Mouse (Mus musculus) heart, adult 18-20 months (tissue): ENCODE data around the gene Ets1. TPM values are rescaled to one million over a fixed set of nuclear protein-coding genes. Genes with fewer than 3 reads are reported as not detected.
A peak's percentile ranks its signal among the peaks of the same experiment; 100 is the strongest.

Experiments
- DNase-seq, 2 experiments: peaks; one replicate each; pipeline ENCODE4 v3.0.0; 2021 to 2022; ENCODE audit warnings: mixed read lengths in 1 of 2
- total RNA-seq, 2 experiments: library from RNA; stranded (reverse); gene quantifications; 2 replicates each; pipeline ENCODE4 v1.2.3; 2021

Gene Ets1
- total RNA-seq, 2 experiments from 2014 or later, result 35.3 to 36.9 TPM

DNA sequence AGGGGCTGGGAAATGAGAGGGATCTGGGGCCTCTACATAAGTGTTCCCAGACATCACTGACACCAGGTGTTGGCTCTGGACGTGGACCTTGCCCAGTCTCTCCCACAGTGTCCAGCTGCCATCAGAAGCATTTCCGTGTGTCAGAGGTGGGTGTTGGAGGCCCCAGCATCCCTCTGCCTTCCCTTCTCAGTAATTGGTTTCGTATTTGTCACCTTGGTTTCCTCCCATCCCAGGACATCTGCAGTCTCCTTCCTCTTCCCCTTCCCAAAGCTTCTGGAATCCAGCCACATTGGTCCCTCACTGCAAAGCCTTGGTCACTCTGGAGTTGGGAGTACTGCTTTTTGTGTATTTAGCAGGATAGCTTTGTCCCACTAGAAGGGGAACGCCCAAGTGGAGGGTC lies 75.7 kb downstream of the Ets1 start:
- peak in 1 of 2 experiments; percentile 60 for DNase-seq

DNA sequence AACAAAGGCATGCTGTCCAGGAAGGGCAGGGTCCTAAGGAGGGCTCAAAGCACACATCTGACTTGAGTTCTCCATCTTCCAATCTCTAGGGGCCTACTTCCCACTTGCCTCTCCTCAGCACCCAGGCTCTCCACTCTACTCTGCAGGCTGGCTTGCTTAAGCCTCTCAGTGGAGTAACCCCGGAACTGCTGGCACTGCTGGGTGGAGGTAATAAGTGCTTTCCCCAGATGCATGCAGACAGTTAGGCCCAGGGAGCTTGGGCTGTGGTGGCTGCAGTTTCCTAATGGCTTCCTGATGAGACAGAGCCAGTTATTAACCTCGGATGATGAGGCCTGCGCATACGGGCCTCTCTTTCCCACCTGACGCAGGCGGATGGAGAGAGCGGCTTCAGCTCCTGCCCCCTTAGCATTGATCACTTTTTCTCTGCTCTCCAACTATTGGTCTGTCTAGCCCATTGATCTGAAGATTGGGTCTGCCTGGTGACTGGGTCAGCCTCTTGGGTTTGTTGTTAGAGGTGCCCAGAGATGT lies 76.4 kb downstream of the Ets1 start:
- DNase-seq, result no peak

DNA sequence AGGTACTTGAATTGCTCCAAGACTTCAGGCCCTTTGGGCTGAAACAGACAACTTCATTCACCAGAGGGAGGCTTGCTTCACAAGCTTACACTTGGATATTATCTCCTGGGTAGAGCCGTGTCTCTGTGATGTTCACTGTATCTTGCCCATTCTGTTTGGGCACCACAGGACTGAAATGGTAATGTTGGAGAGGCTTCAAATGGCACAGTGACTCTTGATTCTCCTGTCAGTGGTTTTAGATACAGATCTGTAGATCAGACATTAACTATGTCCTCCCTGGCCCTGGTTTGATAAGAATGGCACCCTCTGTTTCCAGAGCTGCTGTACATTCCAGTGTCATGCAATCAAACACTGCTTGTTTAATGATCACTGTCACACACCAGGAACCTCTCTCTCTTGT lies 77.1 kb downstream of the Ets1 start:
- DNase-seq, result no peak

DNA sequence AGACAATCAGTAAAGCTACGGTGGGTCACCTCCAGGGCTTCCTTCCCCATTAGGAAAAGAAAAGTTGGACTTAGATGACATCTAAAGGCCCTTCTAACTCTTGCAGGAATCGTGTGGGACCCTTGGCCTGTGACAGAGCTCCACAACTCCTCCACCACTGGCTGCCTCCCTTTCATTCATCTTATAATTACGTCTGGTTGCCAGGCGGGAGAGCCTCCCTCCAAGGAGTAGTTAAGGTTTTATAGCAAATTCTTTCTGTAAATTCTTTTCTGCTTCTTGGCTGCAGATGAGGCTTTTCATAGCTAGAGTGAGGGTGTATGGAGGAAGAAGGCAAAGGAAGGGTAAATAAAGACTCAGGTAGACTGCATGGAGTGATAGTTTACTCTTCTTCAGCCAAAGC lies 77.8 kb downstream of the Ets1 start:
- DNase-seq, result no peak

DNA sequence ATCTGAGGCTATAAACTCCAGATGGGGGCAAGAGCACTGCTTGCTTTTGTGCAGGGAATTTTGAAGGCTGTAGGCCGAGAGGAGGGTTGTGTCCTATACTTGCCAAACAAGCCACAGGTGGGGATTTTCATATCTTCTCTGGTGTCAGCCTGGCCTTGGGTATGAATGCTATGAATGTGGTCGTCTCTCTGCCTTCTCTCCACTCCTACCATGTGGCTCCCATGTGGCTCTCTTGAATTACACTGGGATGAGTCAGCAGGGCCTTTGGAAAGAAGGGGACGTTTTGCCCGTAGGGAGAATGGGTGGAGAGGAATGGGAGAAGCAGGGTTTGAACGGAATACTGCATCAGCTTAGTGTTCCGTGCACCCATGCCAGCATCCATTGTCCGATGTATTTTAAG lies 78.5 kb downstream of the Ets1 start:
- DNase-seq, result peak in 1 of 2 experiments; percentile 54

DNA sequence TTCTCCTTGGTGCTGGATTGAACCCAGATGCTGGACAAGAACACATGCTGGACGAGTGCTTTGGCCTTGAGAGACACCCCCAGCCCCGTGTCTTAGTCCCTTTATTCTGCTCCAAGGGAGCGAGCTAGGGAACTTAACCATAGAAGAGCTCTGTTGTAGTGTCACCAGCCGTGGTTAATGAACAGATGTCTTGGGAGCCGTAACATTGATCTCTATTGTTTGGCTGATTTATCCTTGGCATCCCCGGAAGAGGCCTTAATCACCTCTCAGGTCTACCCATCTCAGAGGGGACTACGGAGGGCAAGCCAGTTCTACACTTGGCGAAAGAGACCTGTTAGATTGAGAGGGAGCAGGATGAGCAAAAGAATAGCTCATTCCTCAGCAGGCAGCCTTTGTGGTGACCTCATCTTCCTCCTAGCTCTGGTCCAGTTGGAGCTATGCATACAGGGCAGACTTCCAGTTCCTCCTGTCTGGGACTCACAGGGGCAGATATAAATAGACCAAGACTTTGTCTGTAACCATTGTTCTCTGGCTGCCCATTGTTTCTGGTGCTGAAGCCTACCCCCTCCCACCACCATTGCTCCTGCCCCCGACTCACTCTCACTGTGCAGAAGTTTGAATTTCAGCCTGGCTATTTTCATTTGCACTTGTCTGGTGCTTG lies 79.9 kb downstream of the Ets1 start:
- DNase-seq, result peak; percentile 85 to 94

DNA sequence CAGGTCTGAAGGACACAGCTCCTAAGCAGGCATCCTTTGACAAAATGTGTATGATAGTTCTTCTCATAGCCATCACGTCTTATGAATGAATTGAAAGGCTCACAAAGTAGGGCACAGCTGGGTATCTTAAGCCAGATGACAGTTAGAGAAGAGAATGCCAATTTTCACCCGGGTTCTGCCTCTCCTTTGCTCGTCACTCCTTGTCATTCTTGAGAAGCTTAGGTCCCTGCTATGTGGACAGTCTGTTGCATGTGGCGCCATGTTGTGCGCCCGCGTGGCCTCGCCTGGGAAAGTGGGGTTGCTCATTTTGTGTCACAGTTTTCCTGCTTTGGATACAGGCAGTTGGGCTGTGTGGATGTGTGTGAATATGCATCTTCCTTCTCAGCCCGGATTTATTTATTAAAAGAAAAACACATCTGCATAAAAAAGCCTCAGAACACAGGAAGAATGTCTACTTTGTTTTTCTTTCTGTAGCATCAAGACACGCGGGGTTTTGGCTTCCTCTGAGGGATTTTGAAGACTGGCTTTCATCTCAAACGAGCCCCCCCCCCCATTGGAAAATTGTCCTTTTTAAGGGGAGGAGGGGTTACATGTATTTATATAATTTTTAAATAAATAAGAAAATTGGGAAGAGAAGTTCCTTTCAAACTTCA lies 81.4 kb downstream of the Ets1 start:
- DNase-seq, result no peak

DNA sequence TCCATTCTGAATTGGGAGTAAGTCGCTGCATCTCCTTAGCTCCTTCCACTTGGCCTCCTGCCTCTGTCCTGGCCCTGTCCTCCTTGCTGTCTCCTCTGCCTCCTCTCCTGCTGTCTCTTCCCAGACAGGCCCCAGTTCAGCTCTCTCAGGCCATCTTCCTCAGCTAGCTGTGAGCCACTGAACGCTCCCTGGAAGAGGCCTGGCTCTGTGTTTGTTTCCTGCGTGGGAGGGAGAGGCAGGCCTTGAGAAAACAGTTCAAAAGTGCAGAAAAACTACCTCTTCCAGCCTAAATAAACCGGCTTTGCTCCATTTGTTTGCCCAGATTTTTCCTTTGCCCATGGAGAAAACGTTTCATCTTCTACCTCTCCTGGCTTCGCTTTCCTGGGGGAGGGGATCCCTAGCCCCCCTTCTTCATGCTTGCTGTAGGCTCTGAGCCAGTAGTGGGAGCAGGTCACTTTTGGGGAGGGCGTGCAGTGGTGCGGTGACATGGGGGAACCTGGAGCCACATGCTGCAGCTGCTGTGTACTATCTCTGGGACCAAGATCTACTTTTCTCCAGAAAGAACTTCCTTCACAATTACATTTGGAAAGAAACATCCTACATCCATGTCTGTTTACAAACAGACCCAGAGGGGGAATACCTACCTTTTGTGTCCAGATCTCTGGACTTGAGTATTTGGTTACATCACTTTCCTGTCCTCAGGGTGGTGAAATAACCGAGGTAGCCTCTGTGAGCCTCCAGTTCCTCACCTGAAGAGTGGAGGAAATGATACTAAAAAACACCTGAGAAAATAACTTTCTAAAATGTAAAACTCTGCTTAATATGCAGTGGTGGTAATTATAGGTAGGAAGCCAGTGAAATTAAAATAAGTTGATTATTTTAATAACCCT lies 82.2 kb downstream of the Ets1 start:
- DNase-seq, result peak in 1 of 2 experiments; percentile 58

DNA sequence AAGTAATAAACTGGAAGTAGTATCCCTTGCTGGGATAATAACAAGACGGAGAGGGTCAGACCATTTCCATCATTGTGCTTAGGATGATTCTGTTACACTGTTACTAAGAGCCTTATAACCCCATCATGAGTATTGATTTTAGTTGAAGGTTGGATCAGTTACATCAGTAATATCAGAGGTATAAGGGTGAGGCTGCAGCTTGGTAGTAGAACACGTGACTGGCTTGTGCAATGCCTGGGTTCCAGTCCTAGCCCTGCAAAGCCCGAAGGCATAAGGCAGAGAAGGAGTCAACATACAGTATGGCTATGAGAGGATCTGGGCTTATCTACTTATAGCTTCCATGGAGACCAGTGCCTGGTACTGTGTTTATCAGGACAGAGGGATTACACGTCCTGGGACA lies 82.8 kb downstream of the Ets1 start:
- DNase-seq, result no peak

DNA sequence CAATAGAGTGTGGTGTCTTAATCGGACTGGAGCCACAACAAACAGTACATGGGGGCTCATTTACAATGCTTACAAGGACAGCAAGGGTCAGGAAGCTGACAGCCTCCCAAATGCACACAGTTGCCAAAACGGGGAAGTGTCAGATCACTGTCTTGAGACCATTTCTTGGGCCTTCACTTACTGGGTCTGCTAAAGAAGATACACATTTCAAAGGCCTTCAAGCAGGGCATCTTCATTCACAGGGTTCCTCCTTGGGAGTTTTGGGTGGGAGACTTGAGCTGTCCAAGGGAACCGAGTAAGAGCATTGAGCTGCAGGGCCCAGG lies 83.9 kb downstream of the Ets1 start:
- no peak for DNase-seq

DNA sequence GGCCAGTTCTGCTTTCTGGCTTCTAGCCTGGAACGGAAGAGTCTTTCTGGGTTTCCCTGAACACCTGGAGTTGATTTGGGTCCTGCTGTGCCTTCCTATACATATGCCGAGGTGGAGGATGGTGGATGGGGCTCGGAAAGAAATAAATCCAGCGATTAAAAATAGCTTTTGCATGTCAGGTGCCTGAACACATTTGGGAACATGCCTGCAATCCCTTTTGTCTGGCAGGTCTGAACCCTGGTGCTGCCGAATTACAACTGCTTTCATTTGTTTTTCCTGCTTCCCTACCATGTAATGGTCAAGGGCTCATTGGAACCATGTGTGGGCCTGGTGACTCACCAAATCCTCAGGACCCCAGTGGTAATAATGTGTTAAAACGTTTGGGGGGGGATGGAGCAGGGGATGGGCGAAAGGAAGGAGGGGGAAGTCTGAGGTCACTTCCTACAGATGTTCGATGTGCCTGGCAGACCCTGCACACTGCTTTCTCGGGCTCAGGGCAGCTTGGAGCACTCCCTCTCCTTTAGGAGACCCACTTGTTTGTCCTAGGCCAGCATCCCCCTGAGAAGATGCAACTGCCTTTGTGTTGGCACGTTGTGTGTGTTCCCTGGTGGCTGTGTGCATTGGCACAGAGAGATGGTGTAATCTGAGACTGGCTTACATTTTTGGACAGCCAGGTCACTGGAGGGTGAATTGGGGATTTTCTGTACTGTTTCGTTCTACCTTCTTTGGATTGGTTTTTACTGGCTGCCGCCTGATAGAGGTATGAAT lies 84.4 kb downstream of the Ets1 start:
- no peak for DNase-seq

DNA sequence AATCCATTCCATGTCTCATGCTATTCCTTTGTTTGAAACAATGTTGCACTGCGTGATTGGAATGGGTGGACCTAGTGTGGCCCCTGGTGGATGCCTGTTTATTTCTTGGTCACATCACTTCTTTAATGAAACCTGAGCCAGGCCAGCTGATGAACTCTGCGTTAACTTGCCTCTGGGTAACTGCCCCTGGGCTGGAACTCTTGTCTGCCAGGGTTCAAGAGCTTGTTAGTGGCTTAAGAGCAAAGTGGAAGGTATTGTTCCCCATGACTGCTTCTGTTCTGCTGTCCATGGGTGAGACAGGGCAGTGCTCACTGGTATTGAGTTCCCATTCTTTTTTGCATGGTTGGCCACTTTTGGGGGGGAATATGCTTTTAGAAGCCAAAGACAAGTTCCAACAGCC lies 85.1 kb downstream of the Ets1 start:
- no peak for DNase-seq

DNA sequence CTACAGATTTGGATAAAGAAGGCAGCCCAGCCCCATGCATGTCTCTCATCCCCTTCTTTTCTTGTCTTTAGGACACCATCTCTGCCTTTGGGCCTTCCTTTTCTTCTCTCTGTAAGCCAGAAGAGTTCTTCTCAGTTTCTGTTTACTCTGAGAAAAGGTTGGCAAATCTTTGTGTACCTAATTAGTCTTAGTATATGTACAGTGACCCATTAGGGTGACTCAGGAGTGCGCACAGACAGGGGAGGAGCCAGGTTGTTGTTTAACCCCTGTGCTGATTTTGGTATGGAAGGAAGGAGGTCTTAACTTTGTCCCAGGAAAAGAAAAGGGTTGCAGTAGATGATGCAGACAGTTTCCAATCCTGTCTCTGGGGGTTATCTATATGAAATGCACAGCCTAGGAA lies 86.2 kb downstream of the Ets1 start:
- no peak for DNase-seq

DNA sequence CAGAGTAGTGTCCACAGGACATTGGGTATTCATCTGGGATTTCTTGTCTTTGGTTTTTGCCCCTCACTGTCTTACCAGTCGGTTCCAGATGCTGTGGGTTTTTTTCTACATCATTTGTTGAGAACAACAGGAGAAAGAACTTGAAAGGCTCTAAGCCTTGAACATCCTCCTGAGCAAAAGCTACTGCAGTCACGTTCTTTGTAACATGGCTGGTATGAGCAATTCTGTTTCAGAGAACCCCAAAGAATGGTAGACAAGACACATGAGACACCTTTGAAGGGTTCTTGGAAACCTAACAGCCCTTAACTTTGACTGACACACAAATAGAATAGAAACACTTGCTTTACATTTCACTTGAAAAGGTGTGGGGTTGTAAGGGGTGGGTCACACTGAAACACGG lies 86.9 kb downstream of the Ets1 start:
- DNase-seq, result no peak

DNA sequence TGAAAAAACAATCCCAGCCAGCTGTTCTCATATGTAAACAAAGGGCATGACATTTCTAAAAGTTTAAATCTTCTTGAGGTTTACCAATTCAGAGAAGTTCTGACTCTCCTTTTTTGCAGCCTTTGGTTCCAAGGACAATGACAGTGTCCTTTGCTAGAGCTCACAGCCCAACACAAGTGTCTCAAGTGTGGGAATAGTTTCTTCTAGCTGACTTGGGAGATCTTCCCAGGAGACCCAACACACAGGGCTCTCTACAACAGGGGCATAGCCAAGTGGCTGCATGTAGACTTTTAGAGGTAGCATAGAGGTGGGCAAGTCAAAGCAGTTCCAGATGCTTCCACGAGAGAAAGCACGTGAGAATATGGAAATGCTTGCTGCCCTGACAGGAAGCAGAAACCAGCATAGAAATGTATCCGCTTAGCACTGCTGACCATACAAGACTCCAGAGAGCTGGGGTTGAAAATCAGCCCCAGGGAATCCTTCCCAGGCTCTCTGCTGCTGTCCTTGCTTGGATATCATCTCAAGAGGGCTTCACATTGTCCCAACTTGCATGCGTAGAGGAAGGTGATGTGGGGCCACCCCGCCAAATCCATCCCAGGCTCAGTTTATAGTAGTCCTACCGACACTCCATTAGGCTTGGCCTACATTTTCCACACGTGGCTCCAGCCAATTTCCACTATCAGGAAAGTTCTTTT lies 88.3 kb downstream of the Ets1 start:
- DNase-seq, result no peak

DNA sequence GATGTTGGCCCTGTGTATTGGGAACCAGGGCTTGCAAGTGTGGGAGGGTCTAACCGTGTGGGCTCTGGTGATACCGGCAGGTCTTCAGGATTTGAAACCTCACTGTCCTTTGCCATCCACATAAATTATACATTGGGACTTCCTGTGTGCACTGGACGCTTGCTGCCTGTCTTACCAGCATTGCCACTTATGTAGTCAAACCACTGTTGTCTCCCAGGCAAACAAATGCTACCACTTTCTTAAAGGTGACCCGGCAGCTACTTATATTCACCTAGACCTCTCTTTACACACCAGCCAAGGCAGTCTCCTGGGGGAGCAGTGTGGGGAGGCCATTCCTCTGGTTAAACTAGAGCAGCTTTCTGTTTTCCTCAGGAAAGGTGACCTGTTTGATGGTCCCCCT lies 89.9 kb downstream of the Ets1 start:
- DNase-seq, result no peak

DNA sequence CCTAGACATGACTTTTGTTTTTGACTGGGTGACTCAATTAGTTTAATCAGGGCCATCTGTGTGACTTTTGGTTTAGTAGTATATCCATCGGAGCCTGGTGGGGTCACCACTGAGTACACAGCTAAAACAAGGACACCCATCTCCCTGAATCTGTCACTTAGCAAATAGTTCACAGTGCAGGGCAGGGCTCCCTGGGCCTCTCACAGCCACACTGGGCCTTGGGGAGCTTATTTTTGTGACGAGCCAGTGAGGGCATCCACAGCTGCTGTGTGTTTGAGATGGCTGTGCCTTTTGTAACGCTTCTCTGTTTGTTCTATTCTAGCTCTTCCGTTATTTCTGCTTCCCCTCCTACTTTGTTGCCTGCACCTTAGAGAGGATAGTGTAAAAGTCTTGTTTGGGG lies 90.6 kb downstream of the Ets1 start:
- DNase-seq, result no peak

DNA sequence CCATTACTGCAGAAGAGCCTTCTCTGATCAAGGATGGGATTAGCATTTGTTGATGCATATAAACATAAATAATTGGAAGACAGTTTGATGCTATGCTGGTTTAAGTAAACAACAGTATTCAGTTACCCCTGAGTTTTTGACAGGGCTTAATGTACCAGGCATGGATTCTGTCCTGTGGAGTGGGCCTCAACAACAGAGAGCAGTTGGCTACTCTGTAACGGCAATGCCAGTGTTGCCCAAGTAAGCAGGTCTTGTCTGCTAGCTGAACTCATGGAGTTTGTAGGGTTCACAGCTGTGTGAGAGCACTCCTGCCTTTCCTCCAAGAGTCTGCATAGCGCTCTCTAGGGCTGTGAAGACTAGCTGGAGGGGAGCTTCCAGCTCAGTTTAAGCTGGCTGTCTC lies 91.0 kb downstream of the Ets1 start:
- DNase-seq, result no peak

DNA sequence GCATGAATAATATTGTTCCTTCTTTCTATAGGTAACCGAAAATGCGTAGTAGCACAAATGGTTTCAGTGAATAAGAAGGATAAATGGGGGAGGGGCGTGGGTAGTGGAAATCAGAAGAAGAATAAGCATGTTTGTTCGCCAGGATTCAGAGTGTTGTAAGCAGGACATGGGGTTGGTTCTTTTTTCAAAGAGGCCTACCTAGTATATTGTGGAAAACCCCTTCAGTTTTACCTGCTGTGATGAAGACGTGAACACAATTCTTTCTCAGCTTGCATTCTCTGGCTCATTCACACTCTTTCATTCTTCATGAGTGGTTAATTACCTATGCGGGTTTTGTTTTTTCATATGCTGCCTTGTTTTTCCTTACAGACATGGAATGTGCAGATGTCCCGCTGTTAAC lies 92.3 kb downstream of the Ets1 start:
- DNase-seq, result no peak

DNA sequence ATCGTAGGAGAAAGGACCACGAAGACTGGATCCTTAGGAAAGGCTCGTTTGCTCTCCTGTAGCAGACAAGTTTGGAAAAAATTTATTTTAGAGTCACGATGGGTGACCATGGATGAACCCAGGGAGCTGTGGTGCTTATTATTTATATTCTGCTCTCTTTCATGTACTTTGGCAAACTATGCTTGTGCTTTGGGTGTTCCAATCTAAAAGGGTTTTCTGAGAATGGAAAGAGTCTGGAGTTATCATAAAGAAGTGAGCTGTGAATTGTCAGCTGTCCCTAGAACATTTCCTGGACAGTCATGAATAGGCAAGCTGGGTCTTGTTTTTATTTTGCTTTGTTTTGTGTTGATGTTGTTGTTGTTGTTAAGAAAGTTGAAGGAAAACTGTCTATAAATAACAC lies 92.8 kb downstream of the Ets1 start:
- no peak for DNase-seq

DNA sequence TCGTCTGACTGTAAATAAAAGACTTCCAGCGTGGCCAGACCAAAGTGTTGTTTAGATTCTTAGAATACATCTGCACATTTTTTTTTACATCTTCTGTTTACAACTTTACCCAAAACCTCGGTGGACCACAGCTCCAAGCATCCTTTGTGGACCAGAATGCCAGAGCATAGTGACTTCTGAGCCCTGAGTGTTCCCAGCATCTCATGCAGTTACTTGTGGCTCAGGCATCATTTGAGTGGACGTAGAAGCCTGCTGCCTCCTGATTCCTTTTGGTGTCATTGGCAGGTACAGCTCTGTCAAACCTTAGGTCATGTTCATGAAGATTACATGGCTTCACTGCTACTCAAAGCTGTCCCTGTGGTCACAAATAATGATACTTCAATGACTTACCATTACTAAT lies 93.2 kb downstream of the Ets1 start:
- no peak for DNase-seq
